Mouse (Mus musculus) E14TG2a.4 (cell line): ENCODE data around the gene Dhx15.

Source experiments
- H3K27me3 ChIP-seq: 2 replicates; pipeline ENCODE4 v1.6.1; 2014; ENCODE audit warnings: low read length, control low read depth; ENCODE audit not compliant: insufficient read depth
- H3K36me3 ChIP-seq: 2 replicates; pipeline ENCODE4 v1.6.1; 2014; ENCODE audit warnings: low read length, control low read depth; ENCODE audit not compliant: insufficient read depth
- H3K4me1 ChIP-seq: replicated peaks from 2 replicates; pipeline ENCODE4 v1.6.1; 2014; ENCODE audit warnings: low read depth, low read length, control low read depth
- H3K4me3 ChIP-seq: replicated peaks from 2 replicates; pipeline ENCODE4 v1.5.1; 2014; ENCODE audit warnings: mild to moderate bottlenecking, low read length
- H3K9me3 ChIP-seq: 2 replicates; pipeline ENCODE4 v1.6.1; 2014; ENCODE audit warnings: low read length, control low read depth
- CTCF ChIP-seq: conservative IDR thresholded peaks from 2 replicates; pipeline ENCODE4 v1.5.1; 2014; ENCODE audit warnings: low read length
- NANOG ChIP-seq: IDR thresholded peaks from 2 replicates; pipeline ENCODE4 v1.6.1; 2014; ENCODE audit warnings: borderline replicate concordance, low read length, mixed read lengths
- POU5F1 ChIP-seq: IDR thresholded peaks from 2 replicates; pipeline ENCODE4 v1.6.1; 2014; ENCODE audit warnings: low read length, borderline replicate concordance

Gene Dhx15

DNA sequence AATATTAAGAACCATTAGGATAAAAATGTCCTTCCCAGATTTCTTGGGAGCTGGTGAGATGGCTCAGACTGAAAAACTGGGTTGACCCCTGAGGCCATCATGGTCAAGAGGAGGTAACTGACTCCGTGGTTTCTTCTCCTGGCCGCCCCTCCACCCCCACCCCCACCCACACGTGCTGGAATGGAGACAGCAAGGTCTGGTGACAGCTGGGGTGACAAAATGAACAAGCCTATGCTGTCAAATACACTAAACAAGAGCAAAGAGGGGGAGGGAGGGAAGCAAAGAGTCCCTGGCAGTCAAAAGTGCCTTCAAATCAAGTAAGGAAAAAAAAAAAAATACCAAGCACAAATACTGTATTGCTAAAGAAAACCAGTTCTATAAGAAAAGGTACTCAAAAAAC is 2.1 kb downstream of the Dhx15 start:
- peak overlapping the region; percentile 88 for H3K4me3 ChIP-seq
- TF ChIP-seq NANOG (no peak), CTCF (no peak), POU5F1 (no peak)
- no peaks in the 10 kb centered on the region for H3K9me3 ChIP-seq
- no peaks in the 10 kb centered on the region for H3K27me3 ChIP-seq
- peaks cover 28% of the 10 kb centered on the region for H3K36me3 ChIP-seq
- H3K4me1 ChIP-seq: peaks cover 63% of the 10 kb centered on the region

DNA sequence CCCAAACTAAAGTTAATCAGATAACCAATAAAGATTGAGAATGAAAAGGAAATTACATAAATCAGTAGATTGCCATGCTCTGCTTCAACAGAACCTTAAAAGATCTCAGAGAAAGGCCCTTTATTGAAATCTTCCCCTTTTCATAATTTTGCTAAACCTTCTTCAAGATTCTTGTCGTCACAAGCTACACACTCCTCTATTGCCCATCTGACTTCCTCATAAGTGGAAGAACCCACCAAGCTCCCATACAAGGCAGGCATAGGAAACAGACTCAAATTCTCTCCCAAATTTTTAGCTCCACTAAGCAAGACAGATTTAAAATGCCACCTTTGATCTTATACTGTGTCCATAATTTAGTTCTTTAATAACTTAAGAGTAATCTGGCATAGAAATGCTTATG is 13.0 kb downstream of the Dhx15 start:
- Histone ChIP-seq H3K4me1 (peaks cover 22% of the 10 kb centered on the region), H3K27me3 (no peaks in the 10 kb centered on the region), H3K36me3 (peaks cover 73% of the 10 kb centered on the region), H3K4me3 (no peak overlapping the region), H3K9me3 (no peaks in the 10 kb centered on the region)
- no peak for TF ChIP-seq CTCF
- no peak for TF ChIP-seq NANOG
- TF ChIP-seq POU5F1: no peak

DNA sequence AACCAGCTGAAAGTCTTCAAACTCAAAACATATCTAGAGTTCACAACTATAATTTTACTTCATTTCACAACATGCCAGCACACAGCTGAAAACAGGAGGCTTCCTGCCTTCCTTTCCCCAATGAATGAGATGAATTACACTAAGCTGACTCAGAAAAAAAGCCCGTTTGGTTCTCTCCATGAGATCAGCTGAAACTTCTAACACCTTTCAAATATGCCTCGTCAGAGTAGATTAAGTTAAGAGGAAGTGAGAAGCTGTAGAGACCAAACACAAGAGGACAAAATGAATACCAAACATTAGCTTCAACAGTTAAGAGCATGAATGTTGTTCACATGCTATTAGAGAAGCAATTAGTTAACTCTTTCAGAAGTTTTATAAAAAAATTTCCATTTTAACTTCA is 21.8 kb downstream of the Dhx15 start:
- no peak for TF ChIP-seq CTCF
- no peak for TF ChIP-seq POU5F1
- TF ChIP-seq NANOG: no peak
- H3K27me3 ChIP-seq: no peaks in the 10 kb centered on the region
- H3K9me3 ChIP-seq: no peaks in the 10 kb centered on the region
- H3K36me3 ChIP-seq: peaks cover 82% of the 10 kb centered on the region
- 0 out of 2 replicates have a peak, but pooled peaks cover 1% of the 10 kb centered on the region for H3K4me1 ChIP-seq
- H3K4me3 ChIP-seq: no peak overlapping the region

DNA sequence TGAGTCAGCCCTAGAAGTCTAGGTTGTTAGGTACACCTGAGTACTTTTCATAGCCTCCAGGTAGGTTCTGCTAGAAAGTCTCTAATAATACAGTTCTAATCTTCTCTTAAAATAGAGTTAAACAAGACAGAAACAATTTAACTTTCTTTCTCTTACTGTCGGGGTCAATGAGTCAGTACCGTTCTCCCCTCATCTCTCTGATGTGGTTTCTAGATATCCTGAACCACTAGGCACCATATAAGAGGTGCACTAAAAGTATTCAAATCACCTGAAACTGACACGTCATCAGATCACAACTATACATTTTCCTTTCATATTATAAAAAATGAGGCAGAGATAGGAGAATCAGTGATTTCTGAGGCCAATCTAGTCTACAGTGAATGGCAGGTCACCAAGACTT is 41.2 kb downstream of the Dhx15 start:
- Histone ChIP-seq H3K9me3 (no peaks in the 10 kb centered on the region), H3K4me1 (peaks cover 32% of the 10 kb centered on the region), H3K27me3 (no peaks in the 10 kb centered on the region), H3K4me3 (no peak overlapping the region), H3K36me3 (peaks cover 87% of the 10 kb centered on the region)
- TF ChIP-seq CTCF: no peak
- no peak for TF ChIP-seq NANOG
- no peak for TF ChIP-seq POU5F1

DNA sequence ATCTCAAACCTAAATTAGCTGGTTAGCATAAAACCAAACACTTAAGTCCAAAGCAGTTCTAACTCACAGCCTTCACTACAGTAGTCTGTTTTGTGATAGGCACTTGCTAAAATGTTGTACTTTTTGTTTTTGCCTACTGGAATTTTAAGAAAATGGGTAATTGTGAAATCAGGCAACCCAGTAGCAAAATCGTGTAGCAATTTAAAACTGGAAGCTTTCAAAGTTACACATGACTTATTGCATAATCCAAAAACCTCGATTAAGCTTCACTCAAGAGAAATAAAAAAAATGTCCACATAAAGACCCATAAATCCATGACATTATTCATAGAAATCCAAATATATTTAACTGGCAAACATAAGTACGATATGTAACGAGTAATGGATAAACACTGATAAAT is 43.2 kb downstream of the Dhx15 start:
- Histone ChIP-seq H3K36me3 (peaks cover 87% of the 10 kb centered on the region), H3K27me3 (no peaks in the 10 kb centered on the region), H3K4me1 (peaks cover 45% of the 10 kb centered on the region), H3K4me3 (no peak overlapping the region), H3K9me3 (no peaks in the 10 kb centered on the region)
- TF ChIP-seq CTCF: no peak
- no peak for TF ChIP-seq NANOG
- TF ChIP-seq POU5F1: no peak

DNA sequence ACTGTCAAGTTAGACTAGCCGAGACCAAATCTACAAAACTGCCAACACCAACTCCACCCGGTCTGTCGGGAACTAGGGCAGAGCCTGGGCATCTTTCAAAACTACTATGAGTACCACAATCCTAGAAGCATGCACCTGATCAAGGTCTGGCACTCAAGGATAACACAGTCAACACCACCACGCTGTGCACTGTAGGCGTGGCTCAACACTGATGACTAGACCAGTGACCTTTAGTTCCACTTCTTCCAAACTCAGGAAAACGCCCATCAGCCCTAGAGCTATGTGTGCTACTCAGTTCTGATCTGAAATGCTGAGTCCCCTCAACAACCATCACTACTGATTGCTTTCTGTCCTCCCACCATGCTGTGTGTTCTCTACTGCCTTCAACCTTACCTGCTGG is 44.6 kb downstream of the Dhx15 start:
- H3K36me3 ChIP-seq: peaks cover 90% of the 10 kb centered on the region
- no peaks in the 10 kb centered on the region for H3K27me3 ChIP-seq
- no peaks in the 10 kb centered on the region for H3K9me3 ChIP-seq
- TF ChIP-seq CTCF (no peak), POU5F1 (no peak), NANOG (no peak; the same call in 1 of the 2 replicates)
- H3K4me1 ChIP-seq: peaks cover 50% of the 10 kb centered on the region
- H3K4me3 ChIP-seq: no peak overlapping the region

DNA sequence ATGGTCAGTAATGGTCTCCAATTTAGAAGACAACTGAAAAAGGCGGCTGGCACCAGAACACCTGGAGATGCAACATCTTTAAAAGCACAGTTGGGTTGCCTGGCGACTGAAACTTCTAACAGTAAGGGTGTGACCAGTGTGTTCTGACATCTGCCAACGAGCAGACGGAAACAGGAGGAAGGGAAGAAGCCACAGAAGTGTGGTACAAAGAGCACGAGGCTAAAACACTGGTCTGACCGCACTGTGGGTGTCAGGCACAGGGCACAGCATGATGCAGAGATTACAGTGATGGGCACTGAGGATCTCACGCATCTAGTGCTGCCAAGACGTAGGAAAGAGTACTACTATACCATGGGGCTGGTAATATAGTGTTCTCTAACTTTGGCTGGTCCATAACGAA is 48.4 kb downstream of the Dhx15 start:
- Histone ChIP-seq H3K4me3 (no peak overlapping the region), H3K27me3 (no peaks in the 10 kb centered on the region), H3K36me3 (peaks cover 94% of the 10 kb centered on the region), H3K4me1 (peaks cover 55% of the 10 kb centered on the region), H3K9me3 (no peaks in the 10 kb centered on the region)
- TF ChIP-seq CTCF: no peak
- TF ChIP-seq POU5F1: no peak
- TF ChIP-seq NANOG: no peak

DNA sequence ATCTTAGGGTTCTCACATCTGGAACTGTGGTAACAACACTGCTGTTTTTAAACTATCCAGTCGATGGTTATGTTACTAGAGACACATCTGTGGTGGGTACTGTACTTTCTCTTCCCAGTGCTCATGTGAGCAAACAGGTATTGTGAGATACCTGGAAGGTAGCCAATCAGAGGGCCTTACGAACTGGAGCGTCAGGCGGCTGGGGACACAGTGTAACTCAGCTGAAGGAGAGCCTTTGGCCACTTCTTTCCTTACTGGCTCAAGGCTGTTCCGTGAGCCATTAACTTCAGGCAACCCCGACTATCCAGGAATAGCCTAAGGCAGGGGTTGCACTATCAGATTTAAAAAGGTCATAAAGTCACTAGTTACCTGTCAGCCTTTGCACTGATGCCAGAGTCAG is 51.5 kb downstream of the Dhx15 start:
- Histone ChIP-seq H3K36me3 (peaks cover 70% of the 10 kb centered on the region), H3K4me3 (no peak overlapping the region), H3K9me3 (no peaks in the 10 kb centered on the region), H3K27me3 (no peaks in the 10 kb centered on the region), H3K4me1 (peaks cover 26% of the 10 kb centered on the region)
- TF ChIP-seq NANOG: no peak
- no peak for TF ChIP-seq CTCF
- no peak for TF ChIP-seq POU5F1

DNA sequence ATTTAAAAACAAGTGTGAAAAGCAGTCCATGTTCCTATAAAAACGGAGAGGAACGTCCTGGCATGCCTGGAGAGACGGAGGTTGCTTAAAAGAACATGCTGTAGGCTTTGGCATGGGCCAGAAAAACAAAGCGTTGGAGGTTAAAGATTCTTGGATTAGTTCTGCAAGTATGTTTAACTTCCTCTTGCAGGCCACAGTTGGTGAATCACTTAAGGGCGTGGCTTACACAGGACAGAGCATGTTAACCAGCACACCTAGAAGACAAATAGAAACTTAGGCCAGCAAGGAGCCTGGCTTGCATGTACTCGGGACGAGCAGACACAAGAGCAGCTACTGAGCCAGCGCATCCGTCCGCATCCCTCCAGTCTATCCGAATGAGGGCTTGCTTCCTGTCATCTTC is 52.2 kb downstream of the Dhx15 start:
- Histone ChIP-seq H3K36me3 (peaks cover 64% of the 10 kb centered on the region), H3K4me3 (no peak overlapping the region), H3K27me3 (no peaks in the 10 kb centered on the region), H3K9me3 (no peaks in the 10 kb centered on the region), H3K4me1 (peaks cover 22% of the 10 kb centered on the region)
- no peak for TF ChIP-seq CTCF
- TF ChIP-seq NANOG: no peak
- TF ChIP-seq POU5F1: no peak
